Mouse (Mus musculus) olfactory bulb, adult 2 months (tissue): ENCODE measurements around the gene Rcc1.

Experiments
- CTCF ChIP-seq: fragments of 200-500 bp; IDR thresholded peaks from 2 replicates; pipeline ENCODE4 v1.5.1; 2012; ENCODE audit warnings: low read depth, mild to moderate bottlenecking, low read length, moderate library complexity; ENCODE audit not compliant: insufficient read depth
- POLR2A ChIP-seq: fragments of 200-500 bp; IDR thresholded peaks from 2 replicates; pipeline ENCODE4 v1.6.1; 2012; ENCODE audit warnings: mild to moderate bottlenecking, low read depth, low read length, moderate library complexity; ENCODE audit not compliant: insufficient read depth

DNA sequence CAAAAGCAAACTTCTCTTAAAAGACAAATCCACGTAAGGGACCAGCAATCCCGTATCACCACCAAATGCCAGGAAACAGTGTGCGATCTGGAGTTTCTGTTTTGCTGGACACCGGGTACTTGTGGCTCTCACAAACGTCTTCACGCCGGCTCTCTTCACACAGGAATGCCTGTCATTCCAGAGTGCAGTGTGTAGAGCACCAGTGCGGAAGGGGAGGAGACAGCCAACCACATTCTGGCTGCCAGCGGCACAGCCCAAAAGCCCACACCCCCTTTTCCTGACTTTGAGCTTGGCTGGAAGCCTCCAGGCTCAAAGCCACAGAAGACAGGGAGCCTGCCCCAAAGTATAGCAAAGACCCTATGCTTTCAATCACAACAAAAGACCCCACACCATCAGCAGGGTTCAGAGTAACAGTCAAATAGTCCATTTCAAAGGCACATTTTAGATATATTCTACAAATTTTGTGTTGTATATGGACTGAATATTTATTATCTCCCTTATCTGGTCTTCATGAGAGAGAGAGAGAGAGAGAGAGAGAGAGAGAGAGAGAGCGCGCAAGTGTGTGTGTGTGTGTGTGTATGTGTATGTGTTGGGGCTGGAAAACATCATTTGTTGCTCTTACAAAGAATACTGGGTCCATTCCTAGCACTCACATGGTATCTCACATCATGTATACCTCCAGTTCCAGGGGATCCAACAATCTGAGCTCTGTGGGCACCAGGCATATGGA, 44.8 kb upstream of the Rcc1 start:
- no peak for TF ChIP-seq POLR2A
- TF ChIP-seq CTCF: no peak
